Mouse (Mus musculus) testis, adult 10 weeks (tissue): ENCODE data around the gene Magoh. TPM values are rescaled to one million over a fixed set of nuclear protein-coding genes. Genes with fewer than 3 reads are reported as not detected.

ENCODE experiments used
- polyA plus RNA-seq: library from polyadenylated mRNA; stranded (reverse); fragments of 350-450 nt; fragmentation: Illumina TruSeq; extraction: RNeasy Lipid Tissue Mini Kit (QIAGEN cat#74804); gene quantifications from one replicate; pipeline ENCODE4 v1.2.3, GENCODE M21; 2014; ENCODE audit warnings: low read depth, low replicate concordance

Magoh gene
- 91.3 TPM for polyA plus RNA-seq

GRCm38 (mm10) chr4:107879254-107880050 is at the start of gene Magoh:
Gene Magoh, plus strand, starts transcription at chr4:107879755.

GRCm38 (mm10) chr4:107889731-107890432 is 10.3 kb downstream of the Magoh start, which contains the start of gene 0610037L13Rik:
Gene 0610037L13Rik, plus strand, starts transcription at chr4:107889813.

GRCm38 (mm10) chr4:107923145-107923802 is 43.7 kb downstream of the Magoh start, which contains the start of gene Cpt2:
Gene Cpt2, minus strand, starts transcription at chr4:107923610.

Other genes starting within 250 kb of the Magoh start
- 335 TPM for gene Dmrtb1, start 195.5 kb upstream of the Magoh start, polyA plus RNA-seq
- 33.8 TPM for gene Lrp8, start 77.5 kb upstream of the Magoh start, polyA plus RNA-seq
- 18.7 TPM for gene 0610037L13Rik, start 10.1 kb downstream of the Magoh start, polyA plus RNA-seq
- gene Cpt2, start 43.9 kb downstream of the Magoh start, polyA plus RNA-seq, result 97.6 TPM
- 0.42 TPM for gene Slc1a7, start 88.6 kb downstream of the Magoh start, polyA plus RNA-seq
- gene Podn, start 216.7 kb downstream of the Magoh start, polyA plus RNA-seq, result 0.11 TPM